In the genomic region with DNA sequence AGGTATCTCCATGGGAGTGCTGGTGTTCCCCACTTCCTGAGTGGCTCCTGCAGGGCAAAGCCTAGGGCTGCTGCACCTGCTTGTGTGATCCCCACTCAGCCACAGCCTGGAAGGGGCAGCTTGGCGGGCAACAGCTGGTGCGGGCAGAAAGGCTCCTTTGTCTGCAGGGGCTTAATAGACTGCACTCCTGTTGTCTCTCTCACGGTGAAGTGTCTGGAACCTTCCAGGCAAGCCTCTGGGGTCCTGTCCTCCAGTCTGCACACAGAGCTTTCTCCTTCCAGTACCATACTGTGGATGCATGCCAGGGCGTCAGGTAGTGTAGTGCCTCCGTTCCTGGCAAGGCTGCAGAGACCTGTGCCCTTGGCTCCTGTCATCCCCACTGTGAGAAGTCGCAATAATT, we compare ENCODE assay signal across 8 mouse cellular contexts. TPM values are rescaled to one million over a fixed set of nuclear protein-coding genes. Genes with fewer than 3 reads are reported as not detected.
DNase-seq lines count a peak whose midpoint lies in the region; ATAC-seq and TF ChIP-seq lines count a peak whose summit lies in the region.

No protein-coding gene starts in this region.

- dilution Hi-C loops in CH12.LX (cut with MboI; ENCODE audit: extremely low pct_ligation_motif_present, extremely low pct_unique_long_range_greater_than_20kb, low sequenced_read_pairs), result no loop called here

- H3K27ac ChIP-seq in gastrocnemius, adult 2 months, result peak overlapping the region; percentile 96
- no peak overlapping the region for H3K27ac ChIP-seq in CH12.LX (ENCODE audit: insufficient read depth, low read depth)
- peak overlapping the region; percentile 68 for H3K27ac ChIP-seq in forebrain, embryonic 13.5 days
- peak overlapping the region; percentile 95 for H3K27ac ChIP-seq in liver, embryonic 15.5 days (replicated peaks)

- TF ChIP-seq RAD21 in CH12.LX (IDR thresholded peaks at IDR 0.05; ENCODE audit: low read depth, low read length), result no peak

- peak overlapping the region; percentile 100 for H3K4me3 ChIP-seq in gastrocnemius, adult 2 months
- H3K4me3 ChIP-seq in CH12.LX (replicated peaks in 1 of 3; ENCODE audit: low read depth in 2 of 3, low read length in 2 of 3, poor library complexity in 1 of 3), result no peak overlapping the region
- peak overlapping the region; percentile 77 for H3K4me3 ChIP-seq in forebrain, embryonic 13.5 days
- H3K4me3 ChIP-seq in liver, embryonic 15.5 days (replicated peaks), result peak overlapping the region; percentile 94

- intact Hi-C loops in gastrocnemius, adult 2 months (cut with DNase I), result loop anchor here (2.0 kb wide), 1 partner anchor 20 kb away; a partner anchor contains a TSS

- no peak for DNase-seq in gastrocnemius, adult 2 months
- DNase-seq in gastrocnemius, postnatal 10 days, result no peak
- no peak for DNase-seq in CH12.LX (ENCODE audit: extremely low read depth)
- DNase-seq in layer of hippocampus, postnatal 36 days, result no peak
- DNase-seq in layer of hippocampus, adult 11-12 months (ENCODE audit: low spot score), result no peak
- DNase-seq in right cerebral cortex, adult 2 months (ENCODE audit: low spot score in 2 of 2), result no peak

- TF ChIP-seq CTCF in gastrocnemius, adult 2 months (IDR thresholded peaks at IDR 0.05), result no peak
- no peak for TF ChIP-seq CTCF in CH12.LX (conservative IDR thresholded peaks at IDR 0.05 in 1 of 2, IDR thresholded peaks at IDR 0.05 in 1 of 2; ENCODE audit: low read depth in 2 of 2, low read length in 2 of 2)

- no peaks in the 10 kb centered on the region for H3K9me3 ChIP-seq in CH12.LX (replicated peaks; ENCODE audit: low read length)
- no peaks in the 10 kb centered on the region for H3K9me3 ChIP-seq in forebrain, embryonic 13.5 days (replicated peaks)
- H3K9me3 ChIP-seq in liver, embryonic 15.5 days (replicated peaks), result no peaks in the 10 kb centered on the region

- in situ Hi-C loops in CH12.LX (cut with MboI; ENCODE audit: low pct_ligation_motif_present, low pct_unique_long_range_greater_than_20kb, low sequenced_read_pairs), result no loop called here

- H3K4me2 ChIP-seq in CH12.LX (ENCODE audit: insufficient read depth, low read depth, poor library complexity, severe bottlenecking), result peak overlapping the region; percentile 83
- peak overlapping the region; percentile 99 for H3K4me2 ChIP-seq in forebrain, embryonic 13.5 days
- peak overlapping the region; percentile 82 for H3K4me2 ChIP-seq in liver, embryonic 15.5 days

- H3K36me3 ChIP-seq in CH12.LX (replicated peaks in 1 of 2; ENCODE audit: control insufficient read depth in 1 of 2, insufficient read depth in 1 of 2, low read length in 1 of 2), result peaks cover 41 to 58% of the 10 kb centered on the region in 2 experiments
- peaks cover 57% of the 10 kb centered on the region for H3K36me3 ChIP-seq in forebrain, embryonic 13.5 days (ENCODE audit: poor library complexity, severe bottlenecking)
- peaks cover 63% of the 10 kb centered on the region for H3K36me3 ChIP-seq in liver, embryonic 15.5 days (replicated peaks)

- H3K4me1 ChIP-seq in CH12.LX (ENCODE audit: control insufficient read depth in 1 of 2, insufficient read depth in 2 of 2), result peaks cover 21 to 52% of the 10 kb centered on the region in 2 experiments
- peaks cover 50% of the 10 kb centered on the region for H3K4me1 ChIP-seq in forebrain, embryonic 13.5 days
- peaks cover 82% of the 10 kb centered on the region for H3K4me1 ChIP-seq in liver, embryonic 15.5 days (replicated peaks)

- TF ChIP-seq EP300 in CH12.LX (IDR thresholded peaks at IDR 0.05; ENCODE audit: low read length), result no peak

- ATAC-seq in forebrain, embryonic 13.5 days, result no peak
- no peak for ATAC-seq in liver, embryonic 15.5 days (ENCODE audit: insufficient read depth)

- WGBS in forebrain, embryonic 13.5 days, result 39% methylated on average over 6 of the region's 6 CpGs
- WGBS in liver, embryonic 15.5 days (ENCODE audit: insufficient replicate concordance), result 77% methylated on average over 6 of the region's 6 CpGs

- H3K9ac ChIP-seq in CH12.LX (ENCODE audit: insufficient read depth, low read depth), result no peak overlapping the region
- peak overlapping the region; percentile 90 for H3K9ac ChIP-seq in forebrain, embryonic 13.5 days
- H3K9ac ChIP-seq in liver, embryonic 15.5 days, result peak overlapping the region; percentile 97

- no peak for TF ChIP-seq POLR2A in CH12.LX (IDR thresholded peaks at IDR 0.05; ENCODE audit: low read depth, low read length)

- peaks cover 77% of the 10 kb centered on the region for H3K79me2 ChIP-seq in CH12.LX (replicated peaks; ENCODE audit: control insufficient read depth, extremely low read depth, insufficient read depth, poor library complexity, severe bottlenecking)

- H3K27me3 ChIP-seq in CH12.LX (replicated peaks), result no peaks in the 10 kb centered on the region
- no peaks in the 10 kb centered on the region for H3K27me3 ChIP-seq in forebrain, embryonic 13.5 days
- H3K27me3 ChIP-seq in liver, embryonic 15.5 days, result no peaks in the 10 kb centered on the region

TF ChIP-seq in CH12.LX, 34 proteins besides CTCF, POLR2A, EP300 and RAD21:
- TF ChIP-seq GABPA (IDR thresholded peaks at IDR 0.05; ENCODE audit: insufficient replicate concordance, low read depth, low read length) (no peak), ZKSCAN1 (IDR thresholded peaks at IDR 0.05; ENCODE audit: borderline replicate concordance, low read depth, low read length) (no peak)

RNA-seq across cellular contexts. Expression of a gene that starts 2.9 kb away (rescaled TPM):
- total RNA-seq in gastrocnemius, adult 2 months (2021), result 100 to 1,000 TPM; 144 to 153 TPM
- 100 to 1,000 TPM; 105 to 110 TPM for total RNA-seq in gastrocnemius, postnatal 10 days (2021)
- total RNA-seq in CH12.LX (2012; rRNA removed), result 64.8 and 65.9 TPM in 2 replicates
- 47.4 and 48.5 TPM in 2 replicates for total RNA-seq in CH12.LX (2014; rRNA removed)
- 93.4 and 94.9 TPM in 2 replicates for polyA plus RNA-seq in CH12.LX (2012; ENCODE audit: insufficient read length, low read depth)
- 20.7 and 21.6 TPM in 2 replicates for polyA plus RNA-seq in forebrain, embryonic 13.5 days (2015; fragmentation: Nextera tagmentation; extraction: Ambion mirVana)
- 16.4 and 21.8 TPM in 2 replicates for polyA plus RNA-seq in liver, embryonic 15.5 days (2015; fragmentation: Nextera tagmentation; extraction: Ambion mirVana)
- 10 to 100 TPM; 93.3 to 95.9 TPM for total RNA-seq in layer of hippocampus, postnatal 36 days (2021)

RNA-seq across cellular contexts. Expression of a gene that starts 13.2 kb away (rescaled TPM):
- 1 to 10 TPM; 6.2 to 7.1 TPM for total RNA-seq in gastrocnemius, adult 2 months (2021)
- total RNA-seq in gastrocnemius, postnatal 10 days (2021), result 10 to 100 TPM in 1 of 2 experiments, 1 to 10 TPM in 1; 7.7 to 11.6 TPM
- 20.7 and 22.6 TPM in 2 replicates for total RNA-seq in CH12.LX (2012; rRNA removed)
- 9.0 and 9.7 TPM in 2 replicates for total RNA-seq in CH12.LX (2014; rRNA removed)
- 21.1 and 24.2 TPM in 2 replicates for polyA plus RNA-seq in CH12.LX (2012; ENCODE audit: insufficient read length, low read depth)
- polyA plus RNA-seq in forebrain, embryonic 13.5 days (2015; fragmentation: Nextera tagmentation; extraction: Ambion mirVana), result 11.6 and 13.6 TPM in 2 replicates
- polyA plus RNA-seq in liver, embryonic 15.5 days (2015; fragmentation: Nextera tagmentation; extraction: Ambion mirVana), result 10.4 and 12.3 TPM in 2 replicates
- 10 to 100 TPM; 17.2 to 20.7 TPM for total RNA-seq in layer of hippocampus, postnatal 36 days (2021)

RNA-seq across cellular contexts. Expression of a gene that starts 19.9 kb away (rescaled TPM):
- total RNA-seq in gastrocnemius, adult 2 months (2021), result 100 to 1,000 TPM; 535 to 725 TPM
- total RNA-seq in gastrocnemius, postnatal 10 days (2021), result 100 to 1,000 TPM; 576 to 659 TPM
- total RNA-seq in CH12.LX (2012; rRNA removed) (270 and 326 TPM in 2 replicates), CH12.LX (2014; rRNA removed) (85.8 and 106 TPM in 2 replicates)
- 306 and 352 TPM in 2 replicates for polyA plus RNA-seq in CH12.LX (2012; ENCODE audit: insufficient read length, low read depth)
- 454 and 459 TPM in 2 replicates for polyA plus RNA-seq in forebrain, embryonic 13.5 days (2015; fragmentation: Nextera tagmentation; extraction: Ambion mirVana)
- polyA plus RNA-seq in liver, embryonic 15.5 days (2015; fragmentation: Nextera tagmentation; extraction: Ambion mirVana), result 291 and 300 TPM in 2 replicates
- total RNA-seq in layer of hippocampus, postnatal 36 days (2021), result 100 to 1,000 TPM; 324 to 369 TPM

RNA-seq across cellular contexts. Expression of a gene that starts 22.1 kb away (rescaled TPM):
- total RNA-seq in gastrocnemius, adult 2 months (2021), result 1 to 10 TPM; 1.8 to 2.3 TPM
- 1 to 10 TPM; 2.3 to 3.2 TPM for total RNA-seq in gastrocnemius, postnatal 10 days (2021)
- total RNA-seq in CH12.LX (2012; rRNA removed) (2.3 and 2.6 TPM in 2 replicates), CH12.LX (2014; rRNA removed) (0.09 and 0.19 TPM in 2 replicates)
- 1.7 and 2.4 TPM in 2 replicates for polyA plus RNA-seq in CH12.LX (2012; ENCODE audit: insufficient read length, low read depth)
- 21.2 and 26.8 TPM in 2 replicates for polyA plus RNA-seq in forebrain, embryonic 13.5 days (2015; fragmentation: Nextera tagmentation; extraction: Ambion mirVana)
- 0.35 and 0.51 TPM in 2 replicates for polyA plus RNA-seq in liver, embryonic 15.5 days (2015; fragmentation: Nextera tagmentation; extraction: Ambion mirVana)
- total RNA-seq in layer of hippocampus, postnatal 36 days (2021), result 100 to 1,000 TPM; 336 to 379 TPM

RNA-seq across cellular contexts. Expression of a gene that starts 29.5 kb away (rescaled TPM):
- total RNA-seq in gastrocnemius, adult 2 months (2021), result 10 to 100 TPM; 34.3 to 39.8 TPM
- total RNA-seq in gastrocnemius, postnatal 10 days (2021), result 10 to 100 TPM; 34.3 to 62.7 TPM
- total RNA-seq in CH12.LX (2012; rRNA removed), result 11.6 and 16.2 TPM in 2 replicates
- total RNA-seq in CH12.LX (2014; rRNA removed), result 3.9 and 4.7 TPM in 2 replicates
- 25.2 and 33.2 TPM in 2 replicates for polyA plus RNA-seq in CH12.LX (2012; ENCODE audit: insufficient read length, low read depth)
- 35.1 and 37.9 TPM in 2 replicates for polyA plus RNA-seq in forebrain, embryonic 13.5 days (2015; fragmentation: Nextera tagmentation; extraction: Ambion mirVana)
- polyA plus RNA-seq in liver, embryonic 15.5 days (2015; fragmentation: Nextera tagmentation; extraction: Ambion mirVana), result 2.9 and 3.1 TPM in 2 replicates
- 10 to 100 TPM; 58.9 to 62.6 TPM for total RNA-seq in layer of hippocampus, postnatal 36 days (2021)

Comparison
In these comparisons a context has a peak if more than half of its experiments do, and no peak if none do; other contexts are left out.
1. H3K4me3 ChIP-seq: peak in gastrocnemius, adult 2 months (single experiment), forebrain, embryonic 13.5 days (single experiment) and liver, embryonic 15.5 days (single experiment); none in CH12.LX (0 of 3).
2. Peak in every context shown above with its lines, with median percentiles within 50 percentile points of each other: H3K4me2 ChIP-seq.